Comparison of ENCODE assay signal across 25 mouse cellular contexts in the genomic region with DNA sequence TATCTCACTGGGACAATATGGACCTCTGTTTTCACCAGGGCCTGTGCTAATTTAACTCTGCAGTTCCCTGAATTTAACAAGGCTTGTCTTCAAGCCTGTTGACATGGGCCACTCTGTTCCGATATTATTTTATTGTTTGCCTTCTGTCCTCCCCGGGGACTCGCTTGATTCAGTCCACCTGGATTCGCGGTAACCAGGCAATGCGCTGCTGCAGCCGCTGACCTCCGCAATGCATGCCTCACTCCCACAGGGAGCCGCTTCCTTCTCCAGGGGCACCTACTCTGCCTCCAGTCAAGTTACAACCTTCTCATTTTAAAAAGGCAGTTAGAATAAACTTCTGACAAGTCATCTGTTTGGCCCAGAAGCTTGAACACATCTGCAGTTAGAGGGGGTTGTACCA.
A peak's percentile ranks its signal among the peaks of the same experiment; 100 is the strongest.
DNase-seq lines count a peak whose midpoint lies in the region; ATAC-seq lines count a peak whose summit lies in the region.
"Had no signal": no experiment of that assay in that cellular context is flagged by ENCODE, and none has a peak within 500 bp of the region (broad histone marks: within the 10 kb centered on the region; RNA-seq: fewer than 3 reads in every experiment).

No protein-coding gene starts in this region.

- H3K27ac ChIP-seq in embryonic facial prominence, embryonic 10.5 days (replicated peaks): no peak overlapping the region
- no peak overlapping the region for H3K27ac ChIP-seq in limb, embryonic 12.5 days
- H3K27ac ChIP-seq: embryonic facial prominence, embryonic 12.5 days; gastrocnemius, adult 2 months; heart, adult 2 months; heart, embryonic 13.5 days; hindbrain, embryonic 14.5 days; lung, embryonic 15.5 days; neural tube, embryonic 13.5 days had no signal

- H3K9me3 ChIP-seq in embryonic facial prominence, embryonic 10.5 days: no peaks in the 10 kb centered on the region
- H3K9me3 ChIP-seq in limb, embryonic 12.5 days: no peaks in the 10 kb centered on the region
- H3K9me3 ChIP-seq: embryonic facial prominence, embryonic 12.5 days; forebrain, embryonic 15.5 days; heart, embryonic 13.5 days; lung, embryonic 15.5 days; neural tube, embryonic 13.5 days had no signal

- no peaks in the 10 kb centered on the region for H3K36me3 ChIP-seq in embryonic facial prominence, embryonic 10.5 days (replicated peaks)
- H3K36me3 ChIP-seq in limb, embryonic 12.5 days: no peaks in the 10 kb centered on the region
- H3K36me3 ChIP-seq: embryonic facial prominence, embryonic 12.5 days; forebrain, embryonic 15.5 days; G1E; heart, embryonic 13.5 days; lung, embryonic 15.5 days; neural tube, embryonic 13.5 days had no signal

- peaks cover 27% of the 10 kb centered on the region for H3K4me1 ChIP-seq in embryonic facial prominence, embryonic 10.5 days
- H3K4me1 ChIP-seq in limb, embryonic 12.5 days (replicated peaks): peaks cover 21% of the 10 kb centered on the region
- H3K4me1 ChIP-seq: heart, embryonic 13.5 days; lung, embryonic 15.5 days had no signal

- peak; percentile 37 for DNase-seq in embryo, embryonic 11 days
- no peak for DNase-seq in embryo, embryonic 10 days (ENCODE audit: low spot score)
- DNase-seq in kidney, postnatal 4 days: peak; percentile 10 to 31
- DNase-seq in kidney, postnatal 14 days: no peak
- DNase-seq in embryonic facial prominence, embryonic 10.5 days (ENCODE audit: low spot score): peak; percentile 39
- DNase-seq in spleen, adult 12 weeks (ENCODE audit: low spot score): no peak
- DNase-seq: adrenal gland, adult 8-10 months; cerebellum, adult 2 months; cerebellum, postnatal 25 days; gastrocnemius, adult 2 months; gastrocnemius, postnatal 36 days; heart, adult 2 months; heart, postnatal 10 days; layer of hippocampus, postnatal 36 days; left cerebral cortex, postnatal 4 days; thymus, postnatal 4 days had no signal

- H3K9ac ChIP-seq in limb, embryonic 12.5 days (replicated peaks): no peak overlapping the region
- H3K9ac ChIP-seq: embryonic facial prominence, embryonic 12.5 days; forebrain, embryonic 15.5 days; heart, embryonic 13.5 days; hindbrain, embryonic 14.5 days; lung, embryonic 15.5 days; neural tube, embryonic 13.5 days had no signal

- H3K4me3 ChIP-seq in embryonic facial prominence, embryonic 10.5 days: no peak overlapping the region
- H3K4me3 ChIP-seq in limb, embryonic 12.5 days (replicated peaks): no peak overlapping the region
- H3K4me3 ChIP-seq: embryonic facial prominence, embryonic 12.5 days; forebrain, embryonic 15.5 days; gastrocnemius, adult 2 months; heart, adult 2 months; heart, embryonic 13.5 days; lung, embryonic 15.5 days; neural tube, embryonic 13.5 days had no signal

- peak overlapping the region; percentile 27 for H3K4me2 ChIP-seq in limb, embryonic 12.5 days
- H3K4me2 ChIP-seq: embryonic facial prominence, embryonic 12.5 days; heart, embryonic 13.5 days; hindbrain, embryonic 14.5 days; lung, embryonic 15.5 days; neural tube, embryonic 13.5 days had no signal

- ATAC-seq in limb, embryonic 12.5 days (ENCODE audit: insufficient number of reproducible peaks, insufficient read depth, low FRiP score, low TSS enrichment, low read depth): no peak
- ATAC-seq: intestine, postnatal 0 days had no signal

- 33% methylated on average over 9 of the region's 9 CpGs for WGBS in embryonic facial prominence, embryonic 10.5 days
- WGBS in limb, embryonic 12.5 days: 9% methylated on average over 9 of the region's 9 CpGs

- H3K27me3 ChIP-seq in embryonic facial prominence, embryonic 10.5 days (replicated peaks; ENCODE audit: low read depth, poor library complexity, severe bottlenecking): no peaks in the 10 kb centered on the region; the same call in 1 of the 2 replicates
- H3K27me3 ChIP-seq in limb, embryonic 12.5 days: peaks cover 44% of the 10 kb centered on the region
- H3K27me3 ChIP-seq: embryonic facial prominence, embryonic 12.5 days; forebrain, embryonic 15.5 days; lung, embryonic 15.5 days had no signal

Comparison
In these comparisons a context has a peak if more than half of its experiments do, and no peak if none do; other contexts are left out.
1. DNase-seq: peak in embryo, embryonic 11 days (single experiment), kidney, postnatal 4 days (2 of 2) and embryonic facial prominence, embryonic 10.5 days (single experiment); none in embryo, embryonic 10 days (single experiment), kidney, postnatal 14 days (single experiment) and spleen, adult 12 weeks (single experiment).